Mouse (Mus musculus): ENCODE data around the gene Cntrob. TPM values are rescaled to one million over a fixed set of nuclear protein-coding genes. Genes with fewer than 3 reads are reported as not detected.

The Cntrob gene
- polyA plus RNA-seq, 1 experiment: 4.9 TPM

DNA sequence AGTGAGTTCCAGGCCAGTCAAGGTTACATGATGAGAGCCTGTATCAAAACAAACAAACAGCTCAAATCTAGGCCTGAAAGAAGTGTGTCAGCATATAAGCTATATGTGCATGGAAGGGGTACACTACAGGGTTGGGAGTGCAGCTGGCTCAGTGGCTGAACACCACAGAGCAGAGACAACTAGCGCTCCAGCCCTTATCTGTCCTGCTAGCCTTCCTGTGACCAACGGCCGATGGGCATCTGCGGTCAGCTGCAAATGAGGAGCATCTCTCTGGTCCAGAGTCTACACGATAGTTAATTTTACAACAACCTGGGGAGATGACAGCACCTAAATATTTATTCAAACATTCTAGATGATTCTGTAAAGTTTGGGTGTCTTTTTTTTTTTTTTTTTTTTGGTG, 32.5 kb downstream of the Cntrob start:
- H3K4me1 ChIP-seq (ENCODE audit: control insufficient read depth): no peaks in the 10 kb centered on the region
- H3K36me3 ChIP-seq (ENCODE audit: control insufficient read depth): no peaks in the 10 kb centered on the region
- TF ChIP-seq GATA1 (IDR thresholded peaks at IDR 0.05; ENCODE audit: low read length) (no peak), TAL1 (IDR thresholded peaks at IDR 0.05; ENCODE audit: low read length) (no peak)
- no peaks in the 10 kb centered on the region for H3K27me3 ChIP-seq (ENCODE audit: control insufficient read depth)
- H3K9me3 ChIP-seq (ENCODE audit: control insufficient read depth, low read length): no peaks in the 10 kb centered on the region
- no peak overlapping the region for H3K4me3 ChIP-seq (replicated peaks)

DNA sequence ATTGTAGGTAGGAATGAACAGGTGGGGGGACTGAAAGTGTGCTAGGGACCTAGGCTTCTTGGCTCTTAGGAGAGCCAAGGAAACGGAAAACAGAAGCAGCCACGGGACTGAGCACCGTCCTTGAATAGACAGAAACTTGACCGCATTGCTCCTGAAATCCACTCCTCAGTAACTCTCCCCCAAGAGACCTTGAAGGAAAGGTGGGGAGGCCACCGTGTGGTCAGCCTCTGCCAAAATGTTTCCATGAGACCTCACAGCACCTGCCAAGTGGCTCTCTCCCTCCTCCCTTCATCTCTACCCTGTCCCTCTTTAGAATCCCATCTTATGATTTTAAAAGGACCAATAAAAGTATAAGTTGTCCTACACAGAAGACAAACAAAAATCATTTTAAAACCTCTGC, 46.3 kb downstream of the Cntrob start:
- TF ChIP-seq GATA1 (IDR thresholded peaks at IDR 0.05; ENCODE audit: low read length): no peak
- no peak for TF ChIP-seq TAL1 (IDR thresholded peaks at IDR 0.05; ENCODE audit: low read length)
- Histone ChIP-seq H3K27me3 (ENCODE audit: control insufficient read depth) (peaks cover 5% of the 10 kb centered on the region), H3K4me1 (ENCODE audit: control insufficient read depth) (no peaks in the 10 kb centered on the region), H3K9me3 (ENCODE audit: control insufficient read depth, low read length) (no peaks in the 10 kb centered on the region), H3K36me3 (ENCODE audit: control insufficient read depth) (no peaks in the 10 kb centered on the region), H3K4me3 (replicated peaks) (no peak overlapping the region)

DNA sequence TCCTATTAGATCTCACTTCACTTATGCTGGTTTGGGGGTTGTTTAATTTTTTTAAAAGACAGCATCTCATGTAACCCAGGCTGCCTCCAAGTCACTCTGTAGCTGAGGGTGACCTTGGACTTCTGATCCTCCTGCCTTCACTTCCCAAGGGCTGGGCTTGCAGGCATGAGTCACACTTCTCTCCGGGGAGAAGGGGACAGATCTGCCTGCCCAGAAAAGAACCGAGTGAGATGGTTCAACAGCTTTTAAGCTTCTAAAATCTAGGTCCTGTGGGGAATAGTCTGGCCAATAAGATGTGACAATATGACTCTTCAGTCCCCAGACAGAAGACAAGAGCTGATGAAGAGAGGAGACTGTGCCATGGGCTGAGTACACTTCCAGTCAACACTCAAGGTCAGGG, 47.5 kb downstream of the Cntrob start:
- Histone ChIP-seq H3K4me3 (replicated peaks) (no peak overlapping the region), H3K36me3 (ENCODE audit: control insufficient read depth) (no peaks in the 10 kb centered on the region), H3K27me3 (ENCODE audit: control insufficient read depth) (peaks cover 10% of the 10 kb centered on the region), H3K9me3 (ENCODE audit: control insufficient read depth, low read length) (no peaks in the 10 kb centered on the region), H3K4me1 (ENCODE audit: control insufficient read depth) (no peaks in the 10 kb centered on the region)
- TF ChIP-seq TAL1 (IDR thresholded peaks at IDR 0.05; ENCODE audit: low read length) (no peak), GATA1 (IDR thresholded peaks at IDR 0.05; ENCODE audit: low read length) (no peak)

DNA sequence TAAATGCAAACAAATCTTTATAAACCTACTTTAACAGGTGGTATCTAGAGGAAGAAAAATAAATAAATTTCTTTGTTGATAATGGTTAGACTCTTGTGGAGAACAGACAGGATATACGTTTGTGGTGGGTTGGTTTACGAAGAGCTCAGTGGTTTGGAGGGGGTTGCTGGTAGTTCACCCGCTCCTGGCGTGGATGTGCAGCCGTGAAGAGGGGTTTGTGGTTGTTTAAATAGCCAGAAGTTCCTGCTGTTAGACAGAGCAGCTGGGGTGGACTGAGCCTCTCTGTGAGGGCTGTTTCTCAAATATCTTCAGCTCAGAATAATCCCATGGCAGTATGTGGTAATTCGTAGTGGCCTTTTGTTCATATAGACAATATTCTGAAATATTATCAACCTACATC, 47.9 kb downstream of the Cntrob start:
- H3K36me3 ChIP-seq (ENCODE audit: control insufficient read depth): no peaks in the 10 kb centered on the region
- TF ChIP-seq TAL1 (IDR thresholded peaks at IDR 0.05; ENCODE audit: low read length): no peak
- no peak for TF ChIP-seq GATA1 (IDR thresholded peaks at IDR 0.05; ENCODE audit: low read length)

DNA sequence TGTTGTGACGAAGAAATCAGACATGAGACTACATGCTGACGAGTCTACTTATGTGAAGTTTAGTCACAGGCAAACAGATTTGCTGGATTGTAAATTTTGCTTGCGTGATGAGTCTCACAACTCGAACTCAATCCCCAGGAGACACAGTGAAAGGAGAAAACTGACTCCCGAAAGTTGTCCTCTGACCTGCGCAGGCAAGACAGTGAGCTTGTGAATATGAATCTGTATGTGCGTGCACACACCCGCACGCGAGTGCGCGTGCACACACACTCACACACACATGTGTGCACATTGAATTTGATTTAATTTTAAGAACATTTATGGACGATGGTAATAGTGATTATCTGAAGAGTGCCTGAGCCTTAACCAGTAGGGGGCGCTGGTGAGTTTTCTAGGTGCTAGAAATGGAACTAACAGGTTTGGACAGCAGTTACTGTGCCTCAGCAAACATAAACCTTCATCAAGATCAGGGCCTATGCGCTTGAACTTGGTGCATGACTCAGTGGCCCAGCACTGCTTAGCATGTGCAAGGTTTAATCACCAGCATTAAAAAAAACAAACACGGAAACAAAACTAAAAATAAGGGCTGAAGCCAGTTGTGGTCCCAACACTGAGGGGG, 51.3 kb downstream of the Cntrob start:
- Histone ChIP-seq H3K4me3 (replicated peaks) (no peak overlapping the region), H3K9me3 (ENCODE audit: control insufficient read depth, low read length) (no peaks in the 10 kb centered on the region), H3K36me3 (ENCODE audit: control insufficient read depth) (no peaks in the 10 kb centered on the region), H3K27me3 (ENCODE audit: control insufficient read depth) (peaks cover 38% of the 10 kb centered on the region), H3K4me1 (ENCODE audit: control insufficient read depth) (no peaks in the 10 kb centered on the region)
- TF ChIP-seq TAL1 (IDR thresholded peaks at IDR 0.05; ENCODE audit: low read length) (no peak), GATA1 (IDR thresholded peaks at IDR 0.05; ENCODE audit: low read length) (no peak)

More for the DNA sequence above, 47.9 kb downstream of the Cntrob start:
- Histone ChIP-seq H3K4me3 (replicated peaks) (no peak overlapping the region), H3K4me1 (ENCODE audit: control insufficient read depth) (no peaks in the 10 kb centered on the region), H3K9me3 (ENCODE audit: control insufficient read depth, low read length) (no peaks in the 10 kb centered on the region), H3K27me3 (ENCODE audit: control insufficient read depth) (peaks cover 11% of the 10 kb centered on the region)

DNA sequence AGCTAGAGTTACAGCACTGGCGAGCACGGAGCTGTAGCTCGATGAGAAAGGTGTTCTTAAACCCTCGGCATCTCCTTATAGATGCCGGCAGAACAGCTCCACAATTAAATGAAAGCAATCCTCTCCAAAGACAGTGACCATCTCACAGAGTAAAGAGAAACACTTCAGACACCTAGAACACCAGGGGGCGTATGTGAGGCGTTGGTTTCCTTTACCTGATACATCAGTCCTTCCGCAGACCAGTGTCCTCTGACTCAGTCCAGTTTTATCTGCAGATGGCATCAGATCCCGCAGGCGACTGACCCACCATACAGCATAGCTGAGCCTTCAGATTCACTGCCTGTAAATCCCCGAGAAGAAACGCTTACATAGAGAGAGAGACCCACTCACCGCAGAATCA, 54.0 kb downstream of the Cntrob start:
- no peak for TF ChIP-seq GATA1 (IDR thresholded peaks at IDR 0.05; ENCODE audit: low read length)
- no peak for TF ChIP-seq TAL1 (IDR thresholded peaks at IDR 0.05; ENCODE audit: low read length)
- Histone ChIP-seq H3K9me3 (ENCODE audit: control insufficient read depth, low read length) (no peaks in the 10 kb centered on the region), H3K36me3 (ENCODE audit: control insufficient read depth) (no peaks in the 10 kb centered on the region), H3K27me3 (ENCODE audit: control insufficient read depth) (peaks cover 42% of the 10 kb centered on the region), H3K4me3 (replicated peaks) (no peak overlapping the region), H3K4me1 (ENCODE audit: control insufficient read depth) (no peaks in the 10 kb centered on the region; the same call in 1 of the 2 replicates)

DNA sequence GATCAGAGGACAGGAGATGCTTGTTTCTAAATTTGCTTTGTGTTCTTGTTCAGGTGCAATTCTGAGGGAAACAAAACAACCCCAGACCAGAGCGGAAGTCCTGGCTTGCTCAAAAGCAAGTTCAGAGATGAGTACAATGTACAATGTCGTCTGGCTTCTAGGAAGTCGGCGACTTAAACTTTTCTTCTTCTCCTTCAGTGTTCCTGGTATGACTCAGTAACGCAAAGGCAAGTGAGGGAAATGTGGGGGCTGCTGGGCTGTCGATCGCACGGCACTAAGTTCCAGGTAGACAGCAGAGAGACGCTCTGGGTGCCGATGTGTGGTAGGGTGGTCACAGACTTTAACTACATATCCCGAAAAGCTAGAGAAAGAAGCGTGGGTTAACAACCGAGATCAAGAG, 55.5 kb downstream of the Cntrob start:
- Histone ChIP-seq H3K9me3 (ENCODE audit: control insufficient read depth, low read length) (no peaks in the 10 kb centered on the region), H3K36me3 (ENCODE audit: control insufficient read depth) (no peaks in the 10 kb centered on the region), H3K27me3 (ENCODE audit: control insufficient read depth) (peaks cover 42% of the 10 kb centered on the region), H3K4me1 (ENCODE audit: control insufficient read depth) (peaks cover 4% of the 10 kb centered on the region), H3K4me3 (replicated peaks) (no peak overlapping the region)
- TF ChIP-seq TAL1 (IDR thresholded peaks at IDR 0.05; ENCODE audit: low read length): no peak
- no peak for TF ChIP-seq GATA1 (IDR thresholded peaks at IDR 0.05; ENCODE audit: low read length)

DNA sequence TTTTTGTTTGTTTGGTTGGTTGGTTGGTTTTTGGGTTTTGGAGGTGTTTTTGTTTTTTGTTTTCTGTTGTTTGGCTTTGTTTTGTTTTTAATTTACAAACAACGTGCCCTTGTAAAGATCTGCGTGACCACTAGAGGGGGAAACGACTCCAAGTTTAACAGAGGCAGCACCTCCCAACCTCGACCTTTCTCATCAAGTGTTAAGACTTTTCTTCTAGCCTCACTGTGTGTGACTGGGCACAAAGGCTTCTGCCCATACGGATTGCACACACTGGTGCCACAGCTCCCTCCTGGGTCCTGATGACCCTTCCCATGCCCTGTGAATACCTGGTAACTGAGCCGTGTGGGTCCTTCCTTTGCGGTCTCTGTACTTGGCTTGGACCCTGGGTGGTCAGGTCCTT, 56.2 kb downstream of the Cntrob start:
- H3K27me3 ChIP-seq (ENCODE audit: control insufficient read depth): peaks cover 42% of the 10 kb centered on the region
- no peak overlapping the region for H3K4me3 ChIP-seq (replicated peaks)
- H3K36me3 ChIP-seq (ENCODE audit: control insufficient read depth): no peaks in the 10 kb centered on the region

DNA sequence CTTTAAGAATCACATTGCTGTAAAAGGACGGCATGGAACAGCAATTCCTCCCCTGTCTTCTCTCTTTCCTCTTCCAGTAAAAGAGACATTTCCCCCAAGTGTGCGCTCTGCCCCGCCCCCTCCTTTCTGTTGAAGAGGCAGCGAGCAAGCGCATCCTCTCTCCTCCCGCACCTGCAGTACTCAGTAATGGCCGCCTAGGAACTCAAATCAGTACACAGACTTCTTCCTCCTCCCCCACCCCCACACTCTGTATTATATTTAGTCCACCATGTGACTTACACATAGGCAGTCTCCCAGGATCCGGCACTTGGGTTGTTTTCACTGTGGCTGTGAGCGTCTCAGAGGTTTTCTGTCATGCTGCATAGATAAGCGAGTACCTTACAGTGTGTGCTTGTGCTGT, 57.3 kb downstream of the Cntrob start:
- Histone ChIP-seq H3K27me3 (ENCODE audit: control insufficient read depth) (peaks cover 35% of the 10 kb centered on the region), H3K36me3 (ENCODE audit: control insufficient read depth) (no peaks in the 10 kb centered on the region), H3K9me3 (ENCODE audit: control insufficient read depth, low read length) (no peaks in the 10 kb centered on the region), H3K4me1 (ENCODE audit: control insufficient read depth) (peaks cover 4% of the 10 kb centered on the region), H3K4me3 (replicated peaks) (no peak overlapping the region)
- TF ChIP-seq TAL1 (IDR thresholded peaks at IDR 0.05; ENCODE audit: low read length) (no peak), GATA1 (IDR thresholded peaks at IDR 0.05; ENCODE audit: low read length) (no peak)

More for the DNA sequence above, 56.2 kb downstream of the Cntrob start:
- Histone ChIP-seq H3K9me3 (ENCODE audit: control insufficient read depth, low read length) (no peaks in the 10 kb centered on the region), H3K4me1 (ENCODE audit: control insufficient read depth) (peaks cover 4% of the 10 kb centered on the region)
- TF ChIP-seq GATA1 (IDR thresholded peaks at IDR 0.05; ENCODE audit: low read length): no peak
- TF ChIP-seq TAL1 (IDR thresholded peaks at IDR 0.05; ENCODE audit: low read length): no peak

DNA sequence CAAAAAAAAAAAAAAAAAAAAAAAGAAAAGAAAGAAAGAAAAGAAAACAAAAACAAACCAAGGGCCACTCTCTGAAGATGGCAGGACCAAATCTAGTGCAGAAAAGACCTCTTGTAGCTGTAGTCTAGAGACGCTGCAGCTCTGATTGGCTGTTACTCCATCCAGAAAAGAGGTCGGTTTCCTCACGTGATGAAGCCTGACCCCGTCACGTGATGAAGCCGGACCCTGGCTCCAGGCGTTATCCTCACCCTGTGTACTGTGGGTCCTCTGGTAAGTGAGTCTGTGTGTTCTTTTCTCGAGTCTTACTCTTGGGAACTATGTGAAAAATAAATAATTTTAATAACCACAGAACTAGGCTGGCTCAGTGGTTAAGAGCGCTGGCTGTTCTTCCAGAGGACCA, 58.2 kb downstream of the Cntrob start:
- peaks cover 4% of the 10 kb centered on the region for H3K4me1 ChIP-seq (ENCODE audit: control insufficient read depth)
- no peaks in the 10 kb centered on the region for H3K36me3 ChIP-seq (ENCODE audit: control insufficient read depth)
- H3K27me3 ChIP-seq (ENCODE audit: control insufficient read depth): peaks cover 32% of the 10 kb centered on the region
- H3K9me3 ChIP-seq (ENCODE audit: control insufficient read depth, low read length): no peaks in the 10 kb centered on the region
- TF ChIP-seq GATA1 (IDR thresholded peaks at IDR 0.05; ENCODE audit: low read length) (no peak), TAL1 (IDR thresholded peaks at IDR 0.05; ENCODE audit: low read length) (no peak)
- no peak overlapping the region for H3K4me3 ChIP-seq (replicated peaks)

All from erythroblast, embryonic 14.5 days (primary cell).